Mouse (Mus musculus) forebrain, embryonic 13.5 days (tissue): ENCODE measurements around the gene Fkbp5. TPM values are rescaled to one million over a fixed set of nuclear protein-coding genes. Genes with fewer than 3 reads are reported as not detected.
"Not testable (repeated sequence)": the region's sequence is repeated elsewhere in the genome, so short reads cannot be mapped to it uniquely, and the experiment has no call there.

ENCODE experiments used
- ATAC-seq: fragments of 200-750 bp; cut with Nextera tagmentation; 2 replicates; pipeline ENCODE4 v1.8.0; 2017
- H3K27ac ChIP-seq: fragments of 300-500 bp; sonication (generic); 2 replicates; pipeline ENCODE4 v1.5.1; 2015; ENCODE audit warnings: inconsistent platforms, mild to moderate bottlenecking, moderate library complexity
- H3K27me3 ChIP-seq: fragments of 300-500 bp; sonication (generic); 2 replicates; pipeline ENCODE4 v1.6.1; 2015; ENCODE audit warnings: mild to moderate bottlenecking, inconsistent platforms
- H3K36me3 ChIP-seq: fragments of 300-500 bp; sonication (generic); 2 replicates; pipeline ENCODE4 v1.6.1; 2015; ENCODE audit warnings: mild to moderate bottlenecking, inconsistent platforms; ENCODE audit not compliant: poor library complexity, severe bottlenecking
- H3K4me1 ChIP-seq: fragments of 300-500 bp; sonication (generic); 2 replicates; pipeline ENCODE4 v1.6.1; 2015; ENCODE audit warnings: inconsistent platforms
- H3K4me2 ChIP-seq: fragments of 300-500 bp; sonication (generic); 2 replicates; pipeline ENCODE4 v1.6.1; 2015; ENCODE audit warnings: inconsistent platforms, mild to moderate bottlenecking, moderate library complexity
- H3K4me3 ChIP-seq: fragments of 300-500 bp; sonication (generic); 2 replicates; pipeline ENCODE4 v1.5.1; 2015; ENCODE audit warnings: mild to moderate bottlenecking, inconsistent platforms
- H3K9ac ChIP-seq: fragments of 300-500 bp; sonication (generic); 2 replicates; pipeline ENCODE4 v1.6.1; 2015; ENCODE audit warnings: mild to moderate bottlenecking, inconsistent platforms
- H3K9me3 ChIP-seq: fragments of 300-500 bp; sonication (generic); replicated peaks from 2 replicates; pipeline ENCODE4 v1.6.1; 2016; ENCODE audit warnings: inconsistent platforms
- WGBS: fragments of 180-500 bp; shearing (Covaris S2); methylation state at CpG from one replicate; pipeline ENCODE4 v1.1.7; 2015; 5-methylcytosine and 5-hydroxymethylcytosine counted together
- polyA plus RNA-seq: library from polyadenylated mRNA; unstranded; fragments of >200 nt; fragmentation: Nextera tagmentation; extraction: Ambion mirVana; gene quantifications from 2 replicates; pipeline ENCODE4 v1.2.1, GENCODE M21; 2015

The Fkbp5 gene
- 29.4 and 30.1 TPM in 2 replicates for polyA plus RNA-seq

DNA sequence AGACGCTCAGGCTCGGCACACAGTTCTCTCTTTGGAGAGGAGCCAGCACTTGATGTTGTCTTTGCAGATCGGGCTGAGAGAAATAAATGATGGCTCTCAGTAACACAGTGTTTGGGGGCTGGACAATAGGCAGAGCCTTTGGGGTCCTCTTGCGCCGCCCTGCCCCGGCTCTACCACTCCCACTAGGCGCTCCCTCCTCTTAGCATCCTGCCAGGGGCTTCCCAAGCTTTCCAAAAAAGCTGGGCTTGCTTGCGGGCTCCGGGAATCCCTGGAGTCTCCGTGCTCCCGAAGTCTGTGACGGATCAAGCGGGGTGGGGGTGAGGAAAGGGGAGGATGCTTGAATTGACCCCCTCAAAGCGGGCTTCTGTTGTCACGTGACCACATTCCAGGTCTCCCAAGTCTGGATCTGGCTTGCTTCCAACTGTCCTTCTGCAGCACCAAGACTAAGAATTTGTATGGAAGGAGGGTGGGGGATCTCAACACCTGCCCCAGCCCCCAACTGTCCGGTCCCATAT lies at the start of gene Fkbp5:
TSS of gene Fkbp5 (minus strand) at position 87 of the 515 bp plus-strand sequence.
- Histone ChIP-seq H3K4me1 (peaks cover 28% of the 10 kb centered on the region), H3K9me3 (no peaks in the 10 kb centered on the region), H3K4me2 (peak within 1 kb of the TSS; percentile 72), H3K36me3 (no peaks in the 10 kb centered on the region), H3K9ac (peak within 1 kb of the TSS; percentile 64), H3K4me3 (peak within 1 kb of the TSS; percentile 47), H3K27ac (peak within 1 kb of the TSS; percentile 79), H3K27me3 (peaks cover 18% of the 10 kb centered on the region)
- WGBS: under 1% methylated on average over 16 of the region's 16 CpGs
- ATAC-seq: peak; percentile 50

DNA sequence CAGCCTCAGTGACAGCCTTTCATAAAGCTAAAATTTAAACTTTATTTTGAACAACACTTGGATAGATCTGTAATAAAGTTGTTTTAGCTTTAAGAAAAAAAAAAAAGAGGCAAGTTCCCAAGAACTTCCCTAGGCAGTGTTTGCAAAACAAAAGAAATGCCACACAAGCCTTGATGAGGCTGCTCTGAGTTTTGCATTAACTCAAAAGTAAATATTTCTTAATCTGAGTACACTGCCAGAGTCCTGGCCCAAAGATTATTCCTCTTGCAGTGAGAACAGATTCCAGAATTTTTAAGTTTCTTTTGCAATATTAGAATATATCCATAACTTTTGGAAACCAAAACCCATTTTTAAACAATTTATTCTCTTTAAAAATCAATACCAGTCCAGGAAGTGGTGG lies 47.9 kb upstream of the Fkbp5 start:
- Histone ChIP-seq H3K36me3 (no peaks in the 10 kb centered on the region), H3K4me1 (no peaks in the 10 kb centered on the region), H3K4me3 (no peak overlapping the region), H3K27ac (no peak overlapping the region), H3K27me3 (no peaks in the 10 kb centered on the region), H3K9me3 (no peaks in the 10 kb centered on the region), H3K9ac (no peak overlapping the region), H3K4me2 (no peak overlapping the region)
- no peak for ATAC-seq

DNA sequence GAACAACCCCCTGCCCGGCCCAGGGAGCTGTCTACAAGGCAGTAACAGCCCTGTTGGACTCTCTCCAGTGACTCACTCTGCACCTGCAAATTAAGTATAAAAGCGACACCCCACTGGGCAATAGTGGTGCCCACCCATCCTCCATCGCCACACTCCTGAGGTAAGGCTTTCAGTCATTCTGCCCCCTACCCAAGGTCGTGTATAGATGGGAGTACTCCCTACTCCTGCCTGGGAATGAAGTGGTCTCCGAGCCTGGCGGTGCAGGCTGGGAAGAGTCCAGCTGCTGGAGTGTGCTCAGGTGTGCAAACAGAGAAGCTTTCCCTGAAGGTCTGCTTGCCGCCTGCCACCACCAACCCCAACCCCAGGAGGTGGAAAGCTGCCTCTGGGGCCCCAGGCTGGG lies 44.3 kb upstream of the Fkbp5 start:
- 67% methylated on average over 7 of the region's 7 CpGs for WGBS
- no peaks in the 10 kb centered on the region for H3K9me3 ChIP-seq
- H3K4me2 ChIP-seq: no peak overlapping the region
- H3K27ac ChIP-seq: no peak overlapping the region
- H3K9ac ChIP-seq: no peak overlapping the region
- H3K4me3 ChIP-seq: no peak overlapping the region
- H3K27me3 ChIP-seq: no peaks in the 10 kb centered on the region
- ATAC-seq: no peak
- H3K36me3 ChIP-seq: no peaks in the 10 kb centered on the region
- peaks cover 6% of the 10 kb centered on the region; the same call in 1 of the 2 replicates for H3K4me1 ChIP-seq

GRCm38 (mm10) chr17:28560598-28560997 lies 43.3 kb upstream of the Fkbp5 start, which contains the start of gene Clps:
Gene Clps (minus strand): TSS chr17:28560766.
- 88% methylated on average over 4 of the region's 4 CpGs for WGBS
- Histone ChIP-seq H3K4me1 (peaks cover 9% of the 10 kb centered on the region; the same call in 1 of the 2 replicates), H3K36me3 (no peaks in the 10 kb centered on the region), H3K4me2 (no peak within 1 kb of the TSS), H3K4me3 (no peak within 1 kb of the TSS), H3K9me3 (no peaks in the 10 kb centered on the region), H3K27ac (no peak within 1 kb of the TSS), H3K27me3 (no peaks in the 10 kb centered on the region), H3K9ac (no peak within 1 kb of the TSS)
- no peak for ATAC-seq

- Histone ChIP-seq H3K4me2 (no peak overlapping the region), H3K27ac (no peak overlapping the region), H3K36me3 (no peaks in the 10 kb centered on the region), H3K9me3 (no peaks in the 10 kb centered on the region), H3K4me3 (no peak overlapping the region), H3K4me1 (peaks cover 9% of the 10 kb centered on the region; the same call in 1 of the 2 replicates), H3K27me3 (no peaks in the 10 kb centered on the region), H3K9ac (no peak overlapping the region)
- WGBS: 75% methylated on average over 6 of the region's 6 CpGs
- ATAC-seq: no peak
Measured at GRCm38 (mm10) chr17:28557772-28558171, 40.4 kb upstream of the Fkbp5 start.

GRCm38 (mm10) chr17:28556635-28557396 lies 39.5 kb upstream of the Fkbp5 start:
- H3K9me3 ChIP-seq: no peaks in the 10 kb centered on the region
- H3K27ac ChIP-seq: no peak overlapping the region
- peak; percentile 70; the same call in 1 of the 2 replicates for ATAC-seq
- no peak overlapping the region for H3K9ac ChIP-seq
- no peak overlapping the region for H3K4me2 ChIP-seq
- peaks cover 9% of the 10 kb centered on the region; the same call in 1 of the 2 replicates for H3K4me1 ChIP-seq
- no peaks in the 10 kb centered on the region for H3K27me3 ChIP-seq
- no peaks in the 10 kb centered on the region for H3K36me3 ChIP-seq
- H3K4me3 ChIP-seq: no peak overlapping the region
- WGBS: 55% methylated on average over 6 of the region's 6 CpGs

GRCm38 (mm10) chr17:28554021-28554420 lies 36.7 kb upstream of the Fkbp5 start:
- not testable (repeated sequence) for H3K9me3 ChIP-seq, H3K27ac ChIP-seq, H3K27me3 ChIP-seq, H3K36me3 ChIP-seq, H3K4me1 ChIP-seq, H3K4me2 ChIP-seq, ATAC-seq, H3K4me3 ChIP-seq, H3K9ac ChIP-seq
- 91% methylated on average over 4 of the region's 4 CpGs for WGBS

DNA sequence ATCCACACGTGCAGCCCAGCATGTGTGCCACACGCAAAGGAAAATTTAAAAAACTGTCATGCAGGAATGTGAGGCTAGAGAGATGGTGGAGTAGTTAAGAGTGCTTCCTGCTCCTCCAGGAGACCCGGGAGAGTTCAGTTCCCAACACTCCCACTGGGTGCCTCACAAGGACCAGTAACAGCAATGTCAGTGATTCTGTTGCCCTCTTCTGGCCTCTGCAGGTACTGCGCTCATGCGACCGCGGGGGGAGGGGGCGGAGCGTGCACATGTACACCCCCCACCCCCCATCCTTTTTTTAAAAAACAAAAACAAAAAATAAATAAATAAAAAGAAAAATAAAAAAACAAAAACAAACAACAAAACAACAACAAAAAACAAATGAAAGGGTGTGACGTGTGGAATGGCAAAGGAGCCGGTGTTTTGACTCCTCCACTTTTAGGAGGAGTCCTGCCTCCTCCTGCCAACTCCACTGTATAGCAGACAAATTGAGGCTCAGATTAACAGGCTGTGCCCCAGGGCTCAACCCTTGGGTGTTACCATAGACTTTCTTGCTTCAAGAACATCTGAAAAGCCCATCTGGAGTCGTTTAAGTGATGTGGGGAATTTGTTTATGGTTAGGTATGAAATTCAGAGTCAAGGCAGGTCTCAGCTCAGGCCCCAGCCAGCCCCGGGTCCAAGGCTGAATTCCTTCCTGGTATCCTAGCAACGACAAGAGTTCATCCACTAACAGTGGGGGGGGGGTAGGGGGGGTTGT lies 35.9 kb upstream of the Fkbp5 start:
- Histone ChIP-seq H3K27ac (no peak overlapping the region), H3K36me3 (no peaks in the 10 kb centered on the region), H3K4me1 (peaks cover 9% of the 10 kb centered on the region; the same call in 1 of the 2 replicates), H3K27me3 (no peaks in the 10 kb centered on the region), H3K4me3 (no peak overlapping the region), H3K9me3 (no peaks in the 10 kb centered on the region), H3K9ac (no peak overlapping the region), H3K4me2 (no peak overlapping the region)
- ATAC-seq: peak; percentile 53; the same call in 1 of the 2 replicates
- 7% methylated on average over 14 of the region's 14 CpGs for WGBS

DNA sequence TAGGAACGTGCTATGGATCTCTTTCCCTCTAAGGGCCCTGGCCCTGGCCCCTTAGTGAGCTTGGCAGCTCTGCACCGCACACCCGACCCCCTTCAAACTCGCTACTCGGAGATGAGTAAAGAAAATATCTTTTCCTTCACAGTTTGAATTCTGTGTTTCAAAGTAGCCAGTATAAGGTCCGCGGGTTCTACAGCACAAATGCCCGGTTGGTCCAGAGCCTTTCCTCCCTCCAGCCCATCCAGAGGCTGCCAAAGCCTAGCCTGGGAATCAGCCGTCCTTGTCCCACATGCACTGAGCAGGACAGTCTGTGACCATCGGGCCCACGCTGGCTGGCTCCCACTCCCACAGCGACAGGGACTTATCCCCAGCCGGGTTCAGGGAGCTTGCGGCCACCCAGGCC lies 31.8 kb upstream of the Fkbp5 start, which contains the start of gene Clpsl2:
TSS of gene Clpsl2 (plus strand) at position 301 of the 400 bp plus-strand sequence.
- Histone ChIP-seq H3K27ac (no peak within 1 kb of the TSS), H3K36me3 (no peaks in the 10 kb centered on the region), H3K4me1 (no peaks in the 10 kb centered on the region), H3K9me3 (no peaks in the 10 kb centered on the region), H3K4me3 (no peak within 1 kb of the TSS), H3K4me2 (no peak within 1 kb of the TSS), H3K9ac (no peak within 1 kb of the TSS), H3K27me3 (no peaks in the 10 kb centered on the region)
- ATAC-seq: no peak
- 80% methylated on average over 14 of the region's 14 CpGs for WGBS

GRCm38 (mm10) chr17:28548550-28548949 lies 31.2 kb upstream of the Fkbp5 start:
- WGBS: 81% methylated on average over 11 of the region's 11 CpGs
- no peaks in the 10 kb centered on the region for H3K27me3 ChIP-seq
- no peaks in the 10 kb centered on the region for H3K9me3 ChIP-seq
- H3K27ac ChIP-seq: no peak overlapping the region
- no peak overlapping the region for H3K4me2 ChIP-seq
- no peaks in the 10 kb centered on the region for H3K4me1 ChIP-seq
- no peak overlapping the region for H3K9ac ChIP-seq
- no peaks in the 10 kb centered on the region for H3K36me3 ChIP-seq
- no peak overlapping the region for H3K4me3 ChIP-seq
- ATAC-seq: no peak

GRCm38 (mm10) chr17:28546925-28547324 lies 29.6 kb upstream of the Fkbp5 start:
- H3K27ac ChIP-seq: no peak overlapping the region
- no peaks in the 10 kb centered on the region for H3K4me1 ChIP-seq
- no peaks in the 10 kb centered on the region for H3K36me3 ChIP-seq
- ATAC-seq: no peak
- peaks cover 1% of the 10 kb centered on the region for H3K9me3 ChIP-seq
- H3K4me3 ChIP-seq: no peak overlapping the region
- 87% methylated on average over 1 of the region's 1 CpGs for WGBS
- no peak overlapping the region for H3K9ac ChIP-seq
- no peak overlapping the region for H3K4me2 ChIP-seq
- no peaks in the 10 kb centered on the region for H3K27me3 ChIP-seq

DNA sequence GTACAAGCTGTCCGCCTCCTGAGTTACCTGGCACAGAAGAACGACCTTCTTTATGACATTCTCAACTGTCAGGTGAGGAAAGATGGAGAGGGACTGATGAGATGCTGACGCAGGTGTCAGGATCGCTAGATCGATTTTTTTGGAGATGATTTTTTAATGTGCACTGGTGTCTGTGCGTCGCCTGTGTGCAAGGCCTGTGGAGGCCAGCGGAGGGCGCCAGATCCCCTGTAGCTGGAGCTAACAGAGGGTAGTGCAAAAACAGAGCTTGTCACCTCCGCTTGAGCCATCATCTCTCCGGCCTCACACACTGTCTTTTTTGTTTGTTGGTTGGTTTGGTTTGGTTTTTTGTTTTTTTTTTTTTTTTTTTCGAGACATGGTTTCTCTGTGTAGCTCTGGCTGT lies 20.6 kb upstream of the Fkbp5 start:
- Histone ChIP-seq H3K27me3 (0 out of 2 replicates have a peak, but pooled peaks cover 3% of the 10 kb centered on the region), H3K4me1 (no peaks in the 10 kb centered on the region), H3K4me3 (no peak overlapping the region), H3K9me3 (peaks cover 13% of the 10 kb centered on the region), H3K27ac (no peak overlapping the region), H3K9ac (no peak overlapping the region), H3K4me2 (no peak overlapping the region), H3K36me3 (no peaks in the 10 kb centered on the region)
- 50% methylated on average over 12 of the region's 12 CpGs for WGBS
- ATAC-seq: no peak
